Mouse (Mus musculus): ENCODE results near the gene Nrbp1. TPM values are rescaled to one million over a fixed set of nuclear protein-coding genes. Genes with fewer than 3 reads are reported as not detected.
A peak's percentile ranks its signal among the peaks of the same experiment; 100 is the strongest.

Gene Nrbp1
- polyA plus RNA-seq, 1 experiment from 2014 or later = 166 TPM

DNA sequence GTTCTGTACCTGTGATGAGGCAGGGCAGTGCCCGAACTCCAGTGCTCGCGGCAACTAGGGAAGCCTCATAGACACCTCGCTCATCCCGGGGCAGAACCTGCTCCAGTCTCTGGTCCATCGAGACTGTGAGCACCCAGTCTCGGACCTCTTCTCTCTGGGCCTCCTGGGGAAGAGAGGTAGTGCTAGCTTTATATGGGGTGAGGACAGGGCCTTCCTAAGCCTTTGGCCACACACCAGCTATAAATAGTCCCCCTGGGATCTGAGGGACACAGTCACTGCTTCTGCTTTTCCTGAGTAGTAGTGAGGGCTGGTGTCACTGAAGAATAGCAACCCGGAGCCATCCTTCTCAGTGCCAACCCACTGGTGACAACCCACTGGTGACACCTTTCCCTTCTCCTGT lies 13.1 kb downstream of the Nrbp1 start:
- ATAC-seq (ENCODE audit: low FRiP score, low read depth) = no peak
- H3K27ac ChIP-seq = peak overlapping the region; percentile 75; the same call in 1 of the 2 replicates
- no peak overlapping the region for H3K4me2 ChIP-seq (replicated peaks)
- H3K9me3 ChIP-seq = no peaks in the 10 kb centered on the region
- H3K27me3 ChIP-seq = no peaks in the 10 kb centered on the region
- H3K4me1 ChIP-seq = peaks cover 38% of the 10 kb centered on the region
- H3K4me3 ChIP-seq = no peak overlapping the region
- H3K9ac ChIP-seq = no peak overlapping the region
- H3K36me3 ChIP-seq = peaks cover 92% of the 10 kb centered on the region
- 94% methylated on average over 8 of the region's 8 CpGs for WGBS

DNA sequence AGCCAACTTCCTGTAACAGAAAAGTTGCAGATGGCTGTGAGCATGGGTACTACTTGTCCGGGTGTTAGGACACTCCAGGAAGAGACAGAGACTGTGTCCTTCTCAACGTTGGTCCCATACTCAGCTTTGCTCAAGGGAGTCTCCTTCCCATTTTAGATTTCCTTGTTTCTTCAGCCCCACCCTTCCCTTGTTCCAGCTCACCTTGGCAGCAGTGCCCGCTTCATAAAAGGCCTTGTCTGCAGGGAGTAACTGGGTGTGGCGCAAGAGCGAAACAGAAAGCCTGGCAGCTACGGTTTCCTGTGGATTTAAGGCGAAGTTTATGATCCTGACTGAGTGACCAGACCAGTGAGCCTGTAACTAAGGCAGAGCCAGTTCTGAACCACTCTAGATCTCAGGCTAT lies 13.8 kb downstream of the Nrbp1 start:
- Histone ChIP-seq H3K9ac (no peak overlapping the region), H3K27ac (no peak overlapping the region), H3K4me2 (replicated peaks) (no peak overlapping the region), H3K9me3 (no peaks in the 10 kb centered on the region), H3K36me3 (peaks cover 92% of the 10 kb centered on the region), H3K4me3 (no peak overlapping the region), H3K4me1 (peaks cover 38% of the 10 kb centered on the region), H3K27me3 (no peaks in the 10 kb centered on the region)
- no peak for ATAC-seq (ENCODE audit: low FRiP score, low read depth)
- WGBS = 80% methylated on average over 7 of the region's 7 CpGs

DNA sequence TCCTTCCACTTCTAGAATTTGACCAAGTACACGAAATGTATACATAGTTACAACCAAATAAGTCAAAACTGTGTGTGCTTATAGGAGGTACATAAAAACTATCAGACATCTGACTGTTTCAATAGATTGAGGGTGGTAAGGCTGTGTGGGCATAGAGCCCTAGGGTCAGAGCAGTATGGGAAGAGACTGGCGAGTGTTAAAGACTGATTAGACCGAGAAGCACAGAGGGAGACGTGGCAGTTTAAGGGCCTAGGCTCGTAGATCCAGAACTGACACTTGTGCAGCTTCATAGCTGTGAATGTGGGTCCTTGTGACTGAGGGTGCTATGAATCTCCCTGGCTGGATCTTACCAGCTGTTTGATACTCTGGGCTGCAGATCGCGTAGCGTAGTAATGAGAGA lies 14.2 kb downstream of the Nrbp1 start:
- Histone ChIP-seq H3K36me3 (peaks cover 92% of the 10 kb centered on the region), H3K27me3 (no peaks in the 10 kb centered on the region), H3K9ac (no peak overlapping the region), H3K4me1 (peaks cover 38% of the 10 kb centered on the region), H3K4me2 (replicated peaks) (no peak overlapping the region), H3K4me3 (no peak overlapping the region), H3K27ac (no peak overlapping the region), H3K9me3 (no peaks in the 10 kb centered on the region)
- 85% methylated on average over 8 of the region's 8 CpGs for WGBS
- ATAC-seq (ENCODE audit: low FRiP score, low read depth) = no peak

- no peaks in the 10 kb centered on the region for H3K27me3 ChIP-seq
- WGBS = 98% methylated on average over 2 of the region's 2 CpGs
Measured at GRCm38 (mm10) chr5:31255381-31255780, 14.7 kb downstream of the Nrbp1 start.

DNA sequence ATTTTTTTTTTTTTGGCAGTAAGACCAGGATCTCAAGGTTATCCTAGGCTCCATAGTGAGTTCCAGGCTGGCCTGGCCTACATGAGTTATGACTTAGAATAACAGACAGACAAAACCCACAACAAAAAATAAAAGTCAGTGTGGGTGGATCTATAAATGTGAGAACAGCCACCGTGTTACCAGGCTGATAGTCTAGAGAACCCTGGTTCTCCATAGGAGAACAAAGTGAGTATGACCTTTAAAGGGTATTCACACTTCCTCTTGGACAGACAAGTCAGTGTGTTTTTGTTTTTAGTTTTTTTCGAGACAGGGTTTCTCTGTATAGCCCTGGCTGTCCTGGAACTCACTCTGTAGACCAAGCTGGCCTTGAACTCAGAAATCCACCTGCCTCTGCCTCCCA lies 15.3 kb downstream of the Nrbp1 start:
- Histone ChIP-seq H3K27ac (no peak overlapping the region), H3K4me3 (no peak overlapping the region), H3K27me3 (no peaks in the 10 kb centered on the region), H3K4me1 (peaks cover 29% of the 10 kb centered on the region), H3K9ac (no peak overlapping the region), H3K36me3 (peaks cover 92% of the 10 kb centered on the region), H3K4me2 (replicated peaks) (no peak overlapping the region), H3K9me3 (no peaks in the 10 kb centered on the region)
- ATAC-seq (ENCODE audit: low FRiP score, low read depth) = no peak
- WGBS = 87% methylated on average over 2 of the region's 2 CpGs

More at GRCm38 (mm10) chr5:31255381-31255780, 14.7 kb downstream of the Nrbp1 start:
- Histone ChIP-seq H3K9ac (no peak overlapping the region), H3K4me3 (no peak overlapping the region), H3K4me1 (peaks cover 35% of the 10 kb centered on the region), H3K36me3 (peaks cover 92% of the 10 kb centered on the region), H3K9me3 (no peaks in the 10 kb centered on the region), H3K4me2 (replicated peaks) (no peak overlapping the region), H3K27ac (no peak overlapping the region)
- no peak for ATAC-seq (ENCODE audit: low FRiP score, low read depth)

GRCm38 (mm10) chr5:31257616-31258015 lies 17.0 kb downstream of the Nrbp1 start:
- no peak overlapping the region for H3K9ac ChIP-seq
- H3K27me3 ChIP-seq = no peaks in the 10 kb centered on the region
- 77% methylated on average over 11 of the region's 11 CpGs for WGBS
- 0 out of 2 replicates have a peak, but pooled peaks have one; percentile 34 for ATAC-seq (ENCODE audit: low FRiP score, low read depth)
- no peak overlapping the region for H3K27ac ChIP-seq
- peaks cover 93% of the 10 kb centered on the region for H3K36me3 ChIP-seq
- H3K4me3 ChIP-seq = no peak overlapping the region
- H3K4me2 ChIP-seq (replicated peaks) = no peak overlapping the region
- peaks cover 12% of the 10 kb centered on the region for H3K4me1 ChIP-seq
- no peaks in the 10 kb centered on the region for H3K9me3 ChIP-seq

DNA sequence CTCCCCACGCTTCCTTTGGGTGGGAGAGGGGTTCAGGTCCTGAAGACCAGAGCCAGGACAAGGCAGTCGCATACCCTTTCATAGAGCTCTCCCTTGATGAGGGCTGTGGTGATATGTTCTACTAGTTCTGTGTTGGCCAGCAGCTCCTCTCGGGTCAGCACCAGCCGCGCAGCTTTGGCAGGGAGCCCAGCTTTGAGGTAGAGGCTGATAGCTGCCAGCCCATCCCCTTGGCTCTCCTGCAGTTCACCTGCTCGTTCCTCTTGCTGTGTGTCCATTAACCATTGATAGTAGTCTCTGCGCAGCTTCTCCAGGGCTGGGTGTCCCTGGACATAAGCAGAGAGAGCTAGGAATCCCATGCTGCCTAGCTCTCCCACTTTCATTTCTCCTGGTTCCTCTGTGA lies 25.4 kb downstream of the Nrbp1 start:
- Histone ChIP-seq H3K27ac (no peak overlapping the region), H3K4me3 (no peak overlapping the region), H3K36me3 (peaks cover 96% of the 10 kb centered on the region), H3K4me1 (no peaks in the 10 kb centered on the region), H3K4me2 (replicated peaks) (no peak overlapping the region), H3K9ac (no peak overlapping the region), H3K27me3 (no peaks in the 10 kb centered on the region), H3K9me3 (no peaks in the 10 kb centered on the region)
- no peak for ATAC-seq (ENCODE audit: low FRiP score, low read depth)
- 86% methylated on average over 7 of the region's 7 CpGs for WGBS

DNA sequence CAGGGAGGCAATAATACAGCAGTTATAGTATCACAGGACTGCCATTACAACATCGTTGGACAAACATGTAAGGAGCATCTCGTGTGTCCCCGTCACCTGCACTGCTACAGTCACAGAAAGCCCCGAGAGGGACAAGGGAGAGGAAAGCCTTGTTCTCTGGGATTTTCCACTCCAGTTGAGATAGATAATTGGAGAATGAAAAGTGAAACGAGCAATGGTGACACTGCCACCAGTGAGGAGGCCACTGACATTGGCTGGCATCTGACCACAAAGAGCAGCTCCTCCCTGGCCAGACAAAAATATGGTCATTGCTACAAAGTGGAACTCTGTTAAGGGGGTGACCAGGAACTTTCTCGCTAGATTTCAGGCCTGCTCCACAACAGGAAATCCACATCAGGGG lies 27.0 kb downstream of the Nrbp1 start:
- H3K36me3 ChIP-seq = peaks cover 95% of the 10 kb centered on the region
- 87% methylated on average over 6 of the region's 6 CpGs for WGBS
- ATAC-seq (ENCODE audit: low FRiP score, low read depth) = no peak
- H3K4me1 ChIP-seq = no peaks in the 10 kb centered on the region
- no peak overlapping the region for H3K27ac ChIP-seq
- no peaks in the 10 kb centered on the region for H3K9me3 ChIP-seq
- no peak overlapping the region for H3K4me2 ChIP-seq (replicated peaks)
- no peak overlapping the region for H3K4me3 ChIP-seq
- no peaks in the 10 kb centered on the region for H3K27me3 ChIP-seq
- no peak overlapping the region for H3K9ac ChIP-seq

- no peak overlapping the region for H3K9ac ChIP-seq
- no peaks in the 10 kb centered on the region for H3K27me3 ChIP-seq
- H3K4me3 ChIP-seq = no peak overlapping the region
- no peaks in the 10 kb centered on the region for H3K4me1 ChIP-seq
- no peak overlapping the region for H3K27ac ChIP-seq
- WGBS = 87% methylated on average over 6 of the region's 6 CpGs
- H3K9me3 ChIP-seq = no peaks in the 10 kb centered on the region
- H3K36me3 ChIP-seq = peaks cover 88% of the 10 kb centered on the region
- no peak for ATAC-seq (ENCODE audit: low FRiP score, low read depth)
- H3K4me2 ChIP-seq (replicated peaks) = no peak overlapping the region
Measured at GRCm38 (mm10) chr5:31273018-31273417, 32.4 kb downstream of the Nrbp1 start.

GRCm38 (mm10) chr5:31279245-31279988 lies 38.8 kb downstream of the Nrbp1 start:
- Histone ChIP-seq H3K27ac (no peak overlapping the region), H3K9ac (no peak overlapping the region), H3K4me1 (no peaks in the 10 kb centered on the region), H3K27me3 (no peaks in the 10 kb centered on the region), H3K36me3 (peaks cover 90% of the 10 kb centered on the region), H3K4me2 (replicated peaks) (no peak overlapping the region), H3K9me3 (no peaks in the 10 kb centered on the region), H3K4me3 (no peak overlapping the region)
- 88% methylated on average over 20 of the region's 20 CpGs for WGBS
- no peak for ATAC-seq (ENCODE audit: low FRiP score, low read depth)

- no peak overlapping the region for H3K9ac ChIP-seq
- no peaks in the 10 kb centered on the region for H3K27me3 ChIP-seq
- no peak overlapping the region for H3K27ac ChIP-seq
- 83% methylated on average over 4 of the region's 4 CpGs for WGBS
- no peak overlapping the region for H3K4me2 ChIP-seq (replicated peaks)
- no peak overlapping the region for H3K4me3 ChIP-seq
- no peak for ATAC-seq (ENCODE audit: low FRiP score, low read depth)
- peaks cover 48% of the 10 kb centered on the region for H3K36me3 ChIP-seq
- no peaks in the 10 kb centered on the region for H3K9me3 ChIP-seq
- H3K4me1 ChIP-seq = peaks cover 16% of the 10 kb centered on the region
Measured at GRCm38 (mm10) chr5:31288225-31288624, 47.6 kb downstream of the Nrbp1 start.

GRCm38 (mm10) chr5:31288655-31289054 lies 48.0 kb downstream of the Nrbp1 start:
- H3K9ac ChIP-seq = no peak overlapping the region
- peaks cover 48% of the 10 kb centered on the region for H3K36me3 ChIP-seq
- no peak overlapping the region for H3K4me3 ChIP-seq
- H3K4me2 ChIP-seq (replicated peaks) = no peak overlapping the region
- no peaks in the 10 kb centered on the region for H3K27me3 ChIP-seq
- H3K27ac ChIP-seq = no peak overlapping the region
- ATAC-seq (ENCODE audit: low FRiP score, low read depth) = no peak
- 66% methylated on average over 3 of the region's 3 CpGs for WGBS
- no peaks in the 10 kb centered on the region for H3K9me3 ChIP-seq
- H3K4me1 ChIP-seq = peaks cover 16% of the 10 kb centered on the region
